Mouse (Mus musculus) heart, adult 2 months (tissue): ENCODE measurements at regions not wholly inside any gene's neighbourhood (a gene's known extent, or its start where the extent isn't known, plus 50 kb on each side); places are given as distances from the start of the nearest gene placed in this dataset.

ENCODE experiments used
- CTCF ChIP-seq: fragments of 200-600 bp; IDR thresholded peaks from 2 replicates; pipeline ENCODE4 v1.8.1; 2022; ENCODE audit warnings: antibody characterized with exemption, mild to moderate bottlenecking, moderate library complexity
- EP300 ChIP-seq: fragments of 200-500 bp; IDR thresholded peaks from 2 replicates; pipeline ENCODE4 v1.6.1; 2011; ENCODE audit warnings: low read depth, low read length, control low read depth; ENCODE audit not compliant: insufficient read depth
- POLR2A ChIP-seq: fragments of 200-500 bp; IDR thresholded peaks from 2 replicates; pipeline ENCODE4 v1.6.1; 2011; ENCODE audit warnings: mild to moderate bottlenecking, low read depth, low read length, control low read depth; ENCODE audit not compliant: insufficient read depth

- TF ChIP-seq EP300 (no peak), CTCF (no peak), POLR2A (no peak)
These were observed 167.5 kb downstream of the Gm26897 start for GRCm38 (mm10) chr5:111901197-111901596.
